Mouse (Mus musculus) cerebellum, adult (tissue): Measurements from ENCODE around the gene Bglap.
"Not testable (repeated sequence)": the region's sequence is repeated elsewhere in the genome, so short reads cannot be mapped to it uniquely, and the experiment has no call there.

ENCODE experiments used
- ATAC-seq: cut with Nextera tagmentation; 2 replicates; pipeline ENCODE4 v1.9.2; 2017; ENCODE audit warnings: mild to moderate bottlenecking, moderate library complexity, mixed read lengths; ENCODE audit not compliant: insufficient number of reproducible peaks, low FRiP score, low TSS enrichment

Bglap gene

DNA sequence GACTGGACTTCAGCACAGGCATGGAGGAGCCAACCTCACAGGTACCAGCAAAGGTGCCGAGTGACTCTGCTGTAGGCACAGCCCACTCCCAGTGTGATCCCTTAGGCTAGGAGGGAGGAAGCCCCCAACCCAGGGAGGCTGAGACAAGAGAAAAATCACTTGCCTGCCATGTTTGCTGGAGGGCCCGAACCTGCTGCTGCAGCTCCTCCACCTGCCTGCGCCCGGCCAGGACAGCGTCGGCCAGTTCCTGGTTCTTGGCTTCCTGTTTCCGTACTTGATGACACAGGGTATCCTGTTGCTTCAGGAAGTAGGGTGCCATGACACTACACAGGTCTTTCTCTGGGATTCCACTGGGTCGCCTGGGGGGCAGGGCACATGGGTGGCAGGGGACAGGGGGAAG is 11.5 kb upstream of the Bglap start:
- no peak for ATAC-seq

DNA sequence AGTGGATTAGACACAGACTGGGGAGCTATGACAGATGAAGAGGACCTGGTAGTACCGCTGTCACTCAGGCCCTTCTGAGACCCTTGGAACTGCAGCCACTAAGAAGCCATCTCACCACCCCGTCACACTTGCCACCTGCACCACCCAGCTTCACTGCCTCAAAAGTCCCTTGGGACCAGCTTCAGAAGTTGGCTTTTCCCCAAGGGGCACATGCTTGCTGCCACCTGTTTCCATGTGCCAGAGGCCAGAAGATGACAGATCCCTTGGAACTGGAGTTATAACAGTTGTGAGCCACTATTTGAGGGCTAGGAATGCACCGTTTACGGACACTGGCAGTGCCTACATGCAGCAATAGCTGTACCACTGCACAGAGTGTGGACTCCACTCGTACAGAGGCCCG is 11.0 kb upstream of the Bglap start:
- ATAC-seq: no peak

DNA sequence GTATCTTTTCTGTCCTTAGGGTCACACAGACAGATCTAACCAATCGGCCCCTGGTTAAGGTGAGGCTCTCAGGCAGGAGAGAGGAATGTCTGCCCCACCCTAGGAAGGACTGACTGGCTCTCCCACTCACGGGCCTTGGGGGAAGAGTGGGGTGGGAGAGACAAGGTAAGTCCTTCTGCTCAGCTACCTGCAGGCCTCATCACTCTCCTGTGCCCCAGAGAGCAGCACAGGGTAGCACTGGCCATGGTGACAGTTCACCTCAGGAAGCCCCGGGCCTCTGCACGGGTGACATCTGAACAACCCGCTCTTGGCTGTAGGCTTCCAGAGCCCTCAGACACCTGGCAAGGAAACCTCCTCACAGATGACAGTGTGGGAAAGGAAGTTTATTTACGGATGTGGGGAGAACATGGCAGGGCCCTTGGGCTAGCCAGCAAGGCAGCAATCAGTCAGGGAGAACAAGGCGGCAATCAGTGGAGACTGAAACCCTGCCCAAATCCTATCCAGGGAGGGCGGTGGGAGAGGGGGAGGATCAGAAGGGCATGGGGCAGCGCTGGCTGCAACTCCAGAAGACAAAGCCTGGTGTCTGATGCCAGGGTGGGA is 9.6 kb upstream of the Bglap start:
- ATAC-seq: no peak

DNA sequence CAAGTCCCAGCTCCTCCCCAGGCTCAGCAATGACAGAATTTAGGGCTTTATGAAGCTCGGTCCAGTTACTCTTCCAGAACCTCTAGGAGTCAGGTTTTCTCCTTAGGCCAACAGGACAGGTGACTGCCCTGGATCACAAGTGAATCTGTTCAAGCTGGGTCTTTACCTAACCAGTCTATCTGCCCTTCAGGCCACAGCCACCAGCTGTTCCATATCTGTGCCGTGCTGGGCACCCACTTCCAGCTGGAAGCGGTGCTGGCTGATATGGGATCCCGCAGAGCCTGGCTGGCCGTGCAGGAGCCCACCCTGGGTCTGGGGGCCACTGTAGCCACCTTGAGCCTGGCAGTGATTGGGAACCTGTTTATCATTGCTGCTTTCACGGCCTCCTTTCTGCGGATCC is 1.9 kb downstream of the Bglap start:
- not testable (repeated sequence) for ATAC-seq

DNA sequence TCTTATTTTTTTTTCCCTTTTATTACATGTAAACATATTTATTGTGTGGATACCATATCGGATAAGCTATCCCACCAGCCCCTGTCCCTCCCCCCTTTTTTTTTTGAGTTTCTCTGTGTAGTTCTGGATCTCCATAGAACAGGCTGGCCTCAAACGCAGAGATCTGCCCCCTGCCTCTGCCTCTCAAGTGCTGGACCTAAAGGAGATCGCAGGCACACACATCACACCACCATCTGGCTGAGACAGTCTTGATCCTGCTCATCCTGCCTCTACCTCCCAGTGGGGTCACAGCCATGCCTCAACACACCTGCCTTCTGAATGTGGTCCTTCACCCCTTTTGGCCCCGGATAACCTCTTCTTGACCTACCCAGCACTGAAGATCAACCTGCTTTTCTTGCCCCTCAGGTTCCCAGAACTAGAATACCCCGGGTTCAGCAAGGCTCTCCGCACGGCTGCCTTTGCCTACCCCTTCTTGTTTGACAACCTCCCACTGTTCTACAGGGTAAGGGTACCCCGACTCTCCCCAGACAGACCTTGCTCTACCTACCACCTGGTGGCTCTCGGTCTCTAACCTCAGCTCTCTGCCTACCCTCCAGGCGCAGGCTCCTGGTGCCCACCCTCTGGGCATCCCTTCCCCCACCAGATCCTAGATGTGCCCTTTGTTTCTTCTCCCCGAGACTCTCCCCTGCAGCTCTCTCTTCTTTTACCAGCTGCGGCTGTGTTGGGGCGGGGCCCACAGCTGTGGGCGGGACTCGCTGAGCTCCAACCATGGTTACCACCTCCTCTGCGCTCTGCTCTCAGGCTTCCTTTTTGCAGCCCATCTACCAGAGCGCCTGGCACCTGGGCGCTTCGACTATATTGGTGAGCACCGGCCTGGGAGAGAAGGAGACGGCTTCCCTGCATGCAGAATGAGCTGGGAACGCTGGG is 2.6 kb downstream of the Bglap start:
- not testable (repeated sequence) for ATAC-seq

DNA sequence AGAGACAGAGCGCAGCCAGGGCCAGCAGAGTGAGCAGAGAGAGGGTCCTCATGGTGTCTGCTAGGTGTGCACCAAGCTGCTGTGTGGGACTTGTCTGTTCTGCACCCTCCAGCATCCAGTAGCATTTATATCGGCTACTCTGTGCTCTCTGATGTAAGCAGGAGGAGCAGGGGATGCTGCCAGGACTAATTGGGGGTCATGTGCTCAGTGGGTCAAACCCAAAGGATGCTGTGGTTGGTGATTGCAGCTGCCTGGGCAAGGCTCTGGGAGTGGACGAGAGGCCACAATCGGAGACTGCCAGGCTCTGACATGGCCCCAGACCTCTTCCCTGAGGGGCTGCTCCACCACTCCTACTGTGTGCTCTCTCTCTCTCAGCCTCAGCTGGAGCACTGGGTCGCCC is 5.7 kb downstream of the Bglap start, which contains the start of gene Bglap2:
Gene Bglap2 (minus strand): TSS at position 101 of the 400 bp plus-strand sequence.
- not testable (repeated sequence) for ATAC-seq

DNA sequence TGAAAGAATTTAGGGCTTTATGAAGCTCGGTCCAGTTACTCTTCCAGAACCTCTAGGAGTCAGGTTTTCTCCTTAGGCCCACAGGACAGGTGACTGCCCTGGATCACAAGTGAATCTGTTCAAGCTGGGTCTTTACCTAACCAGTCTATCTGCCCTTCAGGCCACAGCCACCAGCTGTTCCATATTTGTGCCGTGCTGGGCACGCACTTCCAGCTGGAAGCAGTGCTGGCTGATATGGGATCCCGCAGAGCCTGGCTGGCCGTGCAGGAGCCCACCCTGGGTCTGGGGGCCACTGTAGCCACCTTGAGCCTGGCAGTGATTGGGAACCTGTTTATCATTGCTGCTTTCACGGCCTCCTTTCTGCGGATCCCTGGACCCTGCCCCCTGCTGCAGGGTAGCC is 7.6 kb downstream of the Bglap start:
- not testable (repeated sequence) for ATAC-seq

DNA sequence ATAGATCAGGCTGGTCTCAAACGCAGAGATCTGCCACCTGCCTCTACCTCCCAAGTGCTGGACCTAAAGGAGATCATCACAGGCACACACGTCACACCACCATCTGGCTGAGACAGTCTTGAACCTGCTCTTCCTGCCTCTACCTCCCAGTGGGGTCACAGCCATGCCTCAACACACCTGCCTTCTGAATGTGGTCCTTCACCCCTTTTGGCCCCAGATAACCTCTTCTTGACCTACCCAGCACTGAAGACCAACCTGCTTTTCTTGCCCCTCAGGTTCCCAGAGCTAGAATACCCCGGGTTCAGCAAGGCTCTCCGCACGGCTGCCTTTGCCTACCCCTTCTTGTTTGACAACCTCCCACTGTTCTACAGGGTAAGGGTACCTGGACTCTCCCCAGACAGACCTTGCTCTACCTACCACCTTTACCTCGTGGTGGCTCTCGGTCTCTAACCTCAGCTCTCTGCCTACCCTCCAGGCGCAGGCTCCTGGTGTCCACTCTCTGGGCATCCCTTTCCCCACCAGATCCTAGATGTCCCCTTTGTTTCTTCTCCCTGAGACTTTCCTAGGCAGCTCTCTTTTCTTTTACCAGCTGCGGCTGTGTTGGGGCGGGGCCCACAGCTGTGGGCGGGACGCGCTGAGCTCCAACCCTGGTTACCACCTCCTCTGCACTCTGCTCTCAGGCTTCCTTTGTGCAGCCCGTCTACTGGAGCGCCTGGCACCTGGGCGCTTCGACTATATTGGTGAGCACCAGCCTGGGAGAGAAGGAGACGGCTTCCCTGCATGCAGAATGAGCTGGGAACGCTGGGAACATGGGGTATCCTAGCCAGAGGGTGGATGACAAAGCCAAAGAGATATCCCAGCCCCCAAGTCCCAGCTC is 8.3 kb downstream of the Bglap start:
- not testable (repeated sequence) for ATAC-seq

DNA sequence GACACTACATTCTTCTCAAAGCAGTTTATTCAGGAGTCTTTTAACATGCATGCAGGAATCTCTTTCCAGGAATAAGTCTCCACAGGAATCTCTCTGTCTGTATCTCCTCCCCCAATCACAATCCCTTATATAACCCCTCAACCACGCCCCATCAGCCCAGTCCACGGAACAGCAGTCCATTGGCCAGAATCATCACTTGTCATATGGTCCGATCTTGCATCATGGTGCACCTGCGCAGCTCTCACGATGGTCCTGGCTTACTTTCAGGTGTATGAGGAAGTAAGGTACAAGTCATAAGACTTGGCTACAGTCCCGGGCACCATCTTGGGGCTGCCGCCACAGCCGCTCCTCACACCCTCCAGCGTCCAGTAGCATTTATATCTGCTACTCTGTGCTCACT is 11.6 kb downstream of the Bglap start, which contains the start of gene Bglap3:
Gene Bglap3 (minus strand): TSS at position 101 of the 400 bp plus-strand sequence.
- ATAC-seq: not testable (repeated sequence)

DNA sequence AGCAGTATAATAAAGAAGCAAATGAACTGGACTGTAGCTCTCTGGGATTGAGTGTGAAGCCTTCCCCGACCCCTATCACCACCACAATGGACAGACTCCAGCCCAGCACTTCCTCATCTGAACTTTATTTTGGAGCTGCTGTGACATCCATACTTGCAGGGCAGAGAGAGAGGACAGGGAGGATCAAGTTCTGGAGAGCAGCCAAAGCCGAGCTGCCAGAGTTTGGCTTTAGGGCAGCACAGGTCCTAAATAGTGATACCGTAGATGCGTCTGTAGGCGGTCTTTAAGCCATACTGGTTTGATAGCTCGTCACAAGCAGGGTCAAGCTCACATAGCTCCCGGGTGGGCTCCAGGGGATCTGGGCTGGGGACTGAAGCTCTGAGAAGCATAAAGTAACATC is 15.8 kb downstream of the Bglap start:
- not testable (repeated sequence) for ATAC-seq

DNA sequence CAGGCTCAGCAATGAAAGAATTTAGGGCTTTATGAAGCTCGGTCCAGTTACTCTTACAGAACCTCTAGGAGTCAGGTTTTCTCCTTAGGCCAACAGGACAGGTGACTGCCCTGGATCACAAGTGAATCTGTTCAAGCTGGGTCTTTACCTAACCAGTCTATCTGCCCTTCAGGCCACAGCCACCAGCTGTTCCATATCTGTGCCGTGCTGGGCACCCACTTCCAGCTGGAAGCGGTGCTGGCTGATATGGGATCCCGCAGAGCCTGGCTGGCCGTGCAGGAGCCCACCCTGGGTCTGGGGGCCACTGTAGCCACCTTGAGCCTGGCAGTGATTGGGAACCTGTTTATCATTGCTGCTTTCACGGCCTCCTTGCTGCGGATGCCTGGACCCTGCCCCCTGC is 16.7 kb downstream of the Bglap start:
- ATAC-seq: not testable (repeated sequence)

DNA sequence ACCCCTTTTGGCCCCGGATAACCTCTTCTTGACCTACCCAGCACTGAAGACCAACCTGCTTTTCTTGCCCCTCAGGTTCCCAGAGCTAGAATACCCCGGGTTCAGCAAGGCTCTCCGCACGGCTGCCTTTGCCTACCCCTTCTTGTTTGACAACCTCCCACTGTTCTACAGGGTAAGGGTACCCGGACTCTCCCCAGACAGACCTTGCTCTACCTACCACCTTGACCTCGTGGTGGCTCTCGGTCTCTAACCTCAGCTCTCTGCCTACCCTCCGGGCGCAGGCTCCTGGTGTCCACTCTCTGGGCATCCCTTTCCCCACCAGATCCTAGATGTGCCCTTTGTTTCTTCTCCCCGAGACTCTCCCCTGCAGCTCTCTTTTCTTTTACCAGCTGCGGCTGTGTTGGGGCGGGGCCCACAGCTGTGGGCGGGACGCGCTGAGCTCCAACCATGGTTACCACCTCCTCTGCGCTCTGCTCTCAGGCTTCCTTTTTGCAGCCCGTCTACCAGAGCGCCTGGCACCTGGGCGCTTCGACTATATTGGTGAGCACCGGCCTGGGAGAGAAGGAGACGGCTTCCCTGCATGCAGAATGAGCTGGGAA is 17.3 kb downstream of the Bglap start:
- ATAC-seq: not testable (repeated sequence)

DNA sequence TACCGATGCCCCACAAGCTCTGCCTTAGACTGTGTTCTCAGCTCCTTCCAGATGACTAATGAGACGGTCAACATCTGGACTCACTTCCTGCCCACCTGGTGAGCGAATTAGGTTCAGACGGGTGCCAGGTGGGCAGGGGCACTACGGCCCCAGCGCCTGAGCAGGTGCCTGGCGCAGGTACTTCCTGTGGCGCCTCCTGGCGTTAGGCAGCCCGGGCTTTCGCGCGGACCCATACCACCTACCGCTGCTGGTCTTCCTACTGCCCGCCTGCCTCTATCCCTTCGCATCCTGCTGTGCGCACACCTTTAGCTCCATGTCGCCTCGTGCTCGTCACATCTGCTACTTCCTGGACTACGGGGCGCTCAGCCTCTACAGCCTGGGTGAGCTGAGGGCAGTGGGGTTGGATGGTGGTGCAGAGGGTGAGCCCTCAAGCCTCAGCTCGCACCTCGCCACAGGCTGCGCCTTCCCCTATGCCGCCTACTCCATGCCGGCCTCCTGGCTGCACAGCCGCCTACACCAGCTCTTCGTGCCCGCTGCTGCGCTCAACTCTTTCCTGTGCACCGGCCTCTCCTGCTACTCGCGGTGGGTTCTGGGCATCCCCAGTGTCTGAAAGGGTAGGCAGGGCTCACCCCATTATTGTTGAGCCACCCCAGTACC is 18.4 kb downstream of the Bglap start:
- ATAC-seq: no peak

DNA sequence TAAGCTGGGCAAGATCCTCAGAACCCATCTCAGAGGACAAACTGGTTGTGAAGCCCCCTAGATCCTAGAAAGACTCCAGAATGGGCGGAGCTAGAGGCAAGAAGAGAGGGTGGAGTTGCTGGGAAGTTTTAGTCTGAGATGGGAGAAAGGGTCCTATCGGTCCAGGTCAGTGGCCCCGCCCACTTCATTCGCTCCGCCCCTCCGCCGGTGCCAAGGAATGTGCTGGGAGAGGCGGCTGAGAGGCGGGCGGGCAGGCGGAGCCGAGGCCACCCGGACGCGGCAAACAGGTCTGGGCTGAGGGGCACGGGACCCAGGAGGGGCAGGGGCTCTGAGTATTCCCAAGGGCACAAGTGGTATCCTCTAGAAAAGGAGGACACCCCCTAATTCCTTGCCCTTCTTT is 19.9 kb downstream of the Bglap start, which contains the start of gene Paqr6:
Gene Paqr6 (plus strand): TSS at position 248 of the 400 bp plus-strand sequence.
- ATAC-seq: no peak

DNA sequence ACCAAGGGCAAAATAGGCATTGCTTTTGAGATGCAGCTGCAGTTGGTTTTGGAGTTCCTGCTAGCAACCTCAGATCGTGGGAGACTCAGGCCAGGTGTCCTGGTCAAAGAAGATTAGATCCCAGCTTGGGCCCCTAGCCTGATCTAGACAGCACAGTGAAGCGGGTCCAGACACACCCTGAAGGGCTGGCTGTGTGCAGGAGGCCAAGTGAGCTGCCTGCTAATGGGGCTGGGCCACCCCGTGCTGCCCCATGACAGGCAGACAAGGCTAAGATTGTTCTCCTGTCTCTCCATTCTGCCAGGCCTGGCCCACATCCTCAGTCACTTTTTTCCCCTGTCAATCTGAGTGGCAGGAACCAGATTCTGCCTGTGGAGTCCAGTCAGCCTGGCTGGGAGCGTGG is 20.6 kb downstream of the Bglap start:
- ATAC-seq: peak; percentile 47; the same call in 1 of the 2 replicates

DNA sequence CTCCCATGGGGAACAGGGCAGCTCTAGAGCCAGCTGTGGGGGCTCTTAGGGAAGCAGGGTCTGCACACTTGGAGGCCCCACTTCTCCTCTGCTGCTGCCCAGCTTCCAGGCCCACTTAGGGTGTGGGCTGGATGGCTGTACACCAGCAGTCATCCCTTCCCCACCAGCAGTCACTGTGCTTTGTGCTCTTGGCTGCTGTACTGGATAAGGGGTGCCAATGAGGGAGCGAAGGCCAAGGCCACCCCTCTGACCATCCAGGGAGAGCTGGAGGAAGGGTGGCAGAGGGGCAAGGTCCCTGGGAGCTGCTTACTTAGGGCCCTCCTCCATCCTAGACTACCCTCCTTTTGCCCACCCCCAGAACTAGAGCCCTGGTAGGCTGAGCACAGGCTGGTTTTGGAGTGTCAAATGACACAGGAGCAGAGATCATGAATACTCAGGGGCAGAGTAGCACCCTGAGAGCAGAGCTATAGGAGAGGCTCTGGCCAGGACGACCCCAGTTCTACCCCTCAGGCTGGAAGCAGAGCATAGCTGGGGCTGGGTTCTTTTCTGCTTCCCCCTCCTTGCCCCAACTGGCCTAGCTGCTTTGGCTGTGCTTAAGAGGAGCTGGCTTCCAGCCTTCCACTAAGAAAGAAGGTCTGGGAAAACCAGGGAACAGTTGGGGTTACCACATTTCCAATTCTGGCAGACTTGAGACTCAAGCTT is 22.5 kb downstream of the Bglap start:
- 0 out of 2 replicates have a peak, but pooled peaks have one; percentile 26 for ATAC-seq

DNA sequence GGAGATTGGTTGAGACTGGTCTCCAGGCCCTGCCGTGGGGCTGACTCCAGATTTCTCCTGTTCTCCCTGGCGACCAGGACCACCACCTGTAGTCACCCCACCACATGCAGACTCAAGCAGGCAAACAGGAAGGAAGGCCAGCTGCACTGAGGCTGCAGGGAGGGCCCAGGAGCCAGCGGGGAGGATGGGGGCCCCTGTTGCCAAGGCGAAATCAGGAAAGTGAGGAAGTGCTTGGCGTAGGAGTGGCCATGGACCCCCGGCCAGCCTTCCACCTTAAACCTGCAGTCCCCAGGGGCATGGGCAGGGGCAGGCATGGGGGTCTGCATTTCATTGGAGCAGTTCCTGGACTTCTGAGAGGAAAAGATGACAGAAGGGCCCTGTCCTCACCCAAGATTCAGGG is 23.2 kb downstream of the Bglap start:
- no peak for ATAC-seq

DNA sequence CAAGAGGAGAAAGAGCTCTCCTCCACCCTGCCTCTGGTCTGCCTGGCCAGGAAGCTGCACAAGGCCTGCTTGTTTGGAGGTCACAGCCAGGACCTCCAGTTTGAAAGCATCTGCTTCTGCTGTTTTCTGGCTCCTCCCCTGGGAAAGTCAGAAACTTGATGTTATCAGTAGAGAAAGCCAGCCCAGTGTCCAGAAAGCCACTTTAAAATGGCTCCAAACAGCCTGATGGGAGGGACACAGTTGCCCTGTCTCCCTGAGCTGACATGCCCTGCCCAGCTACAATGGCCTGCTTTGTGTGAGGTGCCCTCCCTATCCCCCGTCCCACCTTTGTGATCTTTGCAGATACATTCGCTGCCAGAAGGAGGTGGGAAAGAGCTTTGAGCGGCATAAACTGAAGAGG is 24.3 kb downstream of the Bglap start:
- ATAC-seq: no peak

DNA sequence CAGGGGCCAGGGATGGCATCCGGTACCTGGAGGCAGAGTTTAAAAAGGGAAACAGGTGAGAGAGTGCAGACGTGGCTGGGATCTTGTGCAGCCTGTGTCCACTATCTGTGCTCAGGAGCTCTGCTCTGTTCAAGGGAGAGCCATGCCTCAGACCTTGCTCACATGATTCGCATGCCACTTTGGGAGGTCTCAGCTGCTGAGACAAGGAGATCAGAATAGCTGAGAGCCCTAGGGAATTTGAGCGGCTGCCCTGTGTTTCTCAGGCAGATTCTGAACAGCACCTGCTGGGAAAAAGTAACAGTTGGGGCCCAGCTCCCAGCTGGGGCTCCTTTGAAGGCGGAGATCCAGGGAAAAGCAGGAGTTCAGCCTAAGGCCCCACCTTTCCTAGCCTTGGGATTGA is 24.7 kb downstream of the Bglap start:
- ATAC-seq: no peak
